Mouse (Mus musculus) cerebellum, adult 8-10 months (tissue): ENCODE measurements around the gene Sipa1l3.
A peak's percentile ranks its signal among the peaks of the same experiment; 100 is the strongest.

Experiments
- DNase-seq: peaks from one replicate; pipeline ENCODE4 v3.0.0; 2022

Sipa1l3 gene

DNA sequence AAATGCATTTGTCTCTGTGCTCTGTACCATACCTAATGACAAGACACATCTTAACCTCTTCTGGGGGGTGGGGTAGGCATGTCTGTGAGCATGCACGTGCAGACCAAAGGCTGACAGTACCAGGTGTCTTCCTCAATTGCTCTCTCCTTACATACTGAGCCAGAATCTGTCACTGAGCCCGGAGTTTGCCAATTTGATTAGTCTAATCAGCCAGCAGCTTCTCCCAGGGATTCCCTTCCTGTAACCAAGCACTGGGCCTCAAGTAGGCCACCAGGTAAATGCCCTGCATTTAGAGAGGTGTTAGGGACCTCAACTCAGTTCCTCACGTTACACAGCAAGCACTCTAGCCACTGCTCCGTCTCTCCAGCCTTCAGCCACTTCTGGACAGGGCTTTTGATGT, 38.3 kb downstream of the Sipa1l3 start:
- DNase-seq = no peak

DNA sequence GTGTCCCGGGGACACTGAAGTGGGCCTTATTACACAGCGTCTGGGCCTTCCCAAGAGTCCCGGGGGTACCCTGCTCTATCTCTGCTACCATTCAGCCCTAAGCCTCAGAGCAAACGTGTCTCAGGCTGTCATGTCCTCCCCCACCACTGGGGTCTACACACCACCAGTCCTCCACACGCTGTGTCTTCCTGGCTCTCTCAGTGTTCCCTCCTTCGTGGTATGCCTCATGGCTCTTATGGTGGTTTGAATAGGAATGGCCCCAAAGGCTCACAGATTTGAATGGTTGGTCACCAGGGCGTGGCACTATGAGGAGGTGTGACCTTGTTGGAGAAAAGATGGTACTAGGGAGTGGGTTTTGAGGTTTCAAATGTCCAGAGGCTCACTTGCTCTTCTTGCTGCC, 43.4 kb downstream of the Sipa1l3 start:
- DNase-seq = no peak

DNA sequence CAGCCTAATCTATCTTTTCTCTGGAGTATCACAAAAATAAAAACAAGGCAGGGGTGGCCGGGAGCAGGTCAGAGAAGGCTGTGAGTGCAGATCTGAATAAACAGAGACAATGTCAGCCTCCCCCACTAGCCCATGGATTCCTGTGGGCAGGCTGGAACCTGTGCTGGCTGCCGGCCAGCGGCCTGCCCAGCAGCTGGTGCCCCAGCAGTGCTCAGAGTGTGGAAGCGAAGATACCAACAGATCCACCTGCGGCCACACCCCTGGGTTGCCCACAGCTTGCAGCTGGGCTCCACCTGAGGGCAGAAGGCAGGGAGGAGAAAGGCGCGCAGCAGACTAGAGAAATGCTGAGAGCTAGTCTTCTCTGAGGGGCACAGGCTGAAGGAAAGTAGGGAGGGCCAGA, 47.1 kb downstream of the Sipa1l3 start:
- DNase-seq = no peak

DNA sequence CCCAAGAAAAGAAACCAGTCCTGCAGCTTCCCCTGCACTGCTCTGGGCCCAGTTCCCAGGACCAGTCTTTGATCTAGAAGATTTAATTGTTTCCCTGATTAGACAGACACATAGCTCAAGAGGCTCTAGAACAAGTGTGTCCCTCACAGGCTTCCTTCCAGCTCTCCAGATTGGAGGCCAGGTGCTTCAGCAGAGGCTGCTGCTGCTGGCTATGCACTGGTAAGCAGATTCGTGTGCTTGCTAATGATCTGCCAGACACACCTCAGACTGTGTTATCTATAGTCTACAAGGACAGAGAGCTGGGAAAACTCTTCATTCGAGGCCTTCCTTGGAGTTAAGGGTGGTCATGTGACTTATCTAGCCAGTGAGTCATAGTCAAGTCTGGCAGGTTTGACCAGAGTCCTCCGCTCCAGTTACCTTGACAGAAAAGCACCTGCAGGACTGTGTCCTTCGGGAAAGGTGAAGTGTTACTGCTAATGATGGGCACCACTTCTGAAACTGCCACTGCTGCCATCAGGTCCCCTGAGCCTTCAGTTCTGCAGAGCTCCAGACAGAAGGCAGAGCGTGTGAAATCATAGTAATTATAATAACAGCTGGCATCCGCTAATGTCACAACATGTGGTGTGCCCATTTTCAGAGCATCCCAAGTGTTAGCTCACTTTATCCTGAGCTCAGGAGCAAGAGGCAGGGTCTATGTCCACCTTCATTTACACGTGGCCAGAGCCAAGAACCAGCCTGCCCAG, 48.7 kb downstream of the Sipa1l3 start:
- no peak for DNase-seq

DNA sequence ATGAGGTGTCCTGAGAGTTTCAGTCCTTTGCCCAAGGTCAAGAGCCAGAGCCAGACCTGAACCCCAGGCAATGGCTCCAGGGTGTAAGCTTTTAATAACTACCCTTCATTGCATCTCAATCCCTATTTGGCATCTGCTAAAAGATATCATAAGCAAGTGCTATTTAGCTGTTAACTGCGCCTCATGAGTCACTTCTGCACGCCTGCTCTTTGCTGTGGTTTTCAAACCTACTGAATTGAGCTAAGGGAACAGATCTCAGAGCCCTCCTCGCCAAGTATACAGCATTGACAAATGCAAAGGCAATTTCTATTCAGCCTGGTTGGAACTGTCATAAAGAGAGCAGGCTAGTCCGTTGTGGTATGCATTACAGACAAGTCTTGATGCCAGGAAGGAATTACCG, 49.8 kb downstream of the Sipa1l3 start:
- no peak for DNase-seq

DNA sequence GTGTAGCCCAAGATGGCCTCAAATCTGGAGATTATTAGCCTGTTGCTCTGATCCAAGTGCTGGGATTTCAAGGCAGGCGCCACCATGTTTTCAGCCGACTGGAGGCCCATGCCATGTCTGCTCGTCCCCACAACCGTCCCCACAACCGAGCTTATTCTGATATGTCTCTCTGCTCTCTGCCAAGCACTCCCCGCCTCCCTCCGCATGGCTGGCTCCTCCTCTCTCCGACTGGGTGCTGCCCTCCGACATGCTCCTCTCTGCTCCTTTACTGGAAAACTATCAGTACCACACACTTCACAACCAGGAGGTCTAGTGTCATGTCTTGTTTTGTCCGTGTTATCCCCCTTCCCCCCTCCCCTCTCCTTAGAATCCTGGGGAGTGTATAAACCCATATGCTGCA, 51.9 kb downstream of the Sipa1l3 start:
- DNase-seq = no peak

DNA sequence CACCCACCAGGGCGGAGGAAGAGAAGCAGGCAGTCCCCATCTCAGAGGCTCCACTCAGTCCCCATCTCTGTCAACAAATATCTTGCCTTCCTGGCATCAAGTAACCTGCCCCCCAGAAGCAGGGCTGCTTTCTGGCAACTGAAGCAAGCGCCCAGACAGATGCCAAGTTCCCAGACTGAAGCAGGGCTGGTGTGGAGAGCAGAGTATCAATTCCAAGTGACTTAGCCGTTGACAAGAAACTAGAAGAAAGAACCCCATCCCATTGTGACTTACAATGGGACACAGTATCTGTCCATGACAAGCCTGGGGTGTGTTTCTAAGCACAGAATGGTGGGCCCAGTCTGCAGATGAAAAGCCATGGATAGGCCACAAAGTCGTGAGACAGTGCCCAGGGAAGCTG, 52.7 kb downstream of the Sipa1l3 start:
- DNase-seq = no peak

DNA sequence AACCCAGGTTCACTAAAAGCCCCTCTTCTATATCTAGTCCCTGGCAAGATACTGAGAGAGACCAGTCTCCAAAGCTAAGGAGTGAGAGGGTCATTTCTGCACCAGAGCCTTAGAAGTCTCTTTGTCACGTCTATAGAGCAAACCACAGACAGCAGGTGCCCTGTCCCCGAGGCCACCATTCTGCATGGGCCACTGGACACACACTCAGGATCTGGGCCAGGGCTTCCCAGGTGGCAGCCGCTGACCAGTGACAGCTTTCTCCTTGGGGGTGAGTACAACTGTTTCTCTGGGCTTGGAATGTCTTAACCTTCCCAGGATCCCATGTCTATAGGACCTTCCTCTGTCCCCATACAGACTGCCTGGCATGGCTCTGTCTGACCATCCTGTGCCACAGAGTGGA, 55.6 kb downstream of the Sipa1l3 start:
- DNase-seq = no peak

DNA sequence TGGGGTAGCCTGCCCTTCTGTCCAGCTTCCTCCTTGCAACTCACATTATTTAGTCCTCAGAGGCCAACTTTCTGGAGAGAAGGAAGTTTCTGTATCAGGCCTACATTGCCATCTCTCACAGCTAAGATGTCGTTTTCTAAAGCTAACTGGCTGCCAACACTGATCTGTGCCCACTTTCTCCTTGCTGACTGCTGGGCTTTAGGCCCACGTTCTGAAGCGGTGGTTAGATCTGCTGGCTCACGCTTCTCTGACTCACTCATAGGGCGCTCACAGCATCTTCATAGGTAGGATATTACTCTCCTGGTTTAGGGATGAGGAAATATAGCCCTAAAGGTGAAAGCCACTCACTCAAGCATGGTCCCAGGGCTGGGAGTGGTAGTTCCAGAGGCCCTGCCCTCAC, 56.3 kb downstream of the Sipa1l3 start:
- no peak for DNase-seq

DNA sequence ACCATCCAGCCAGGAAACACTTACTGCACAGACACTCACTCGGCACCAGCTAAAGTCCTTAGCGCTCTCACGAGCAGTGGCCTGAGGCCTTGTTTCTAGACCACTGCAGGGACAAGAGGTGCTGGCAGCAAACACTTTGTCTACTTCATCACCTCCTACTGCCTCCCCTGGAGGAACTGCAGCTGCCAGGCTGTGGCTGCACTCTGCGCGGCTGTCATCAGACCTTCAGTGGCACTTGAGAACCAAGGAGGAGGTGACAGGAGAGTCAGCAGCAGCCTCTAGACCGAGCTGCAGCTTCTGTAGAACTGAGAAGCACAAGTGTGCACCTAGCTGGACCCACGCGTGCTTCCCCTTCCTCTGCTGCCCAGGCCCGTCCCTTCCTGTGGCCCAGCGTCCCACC, 56.9 kb downstream of the Sipa1l3 start:
- DNase-seq = no peak

DNA sequence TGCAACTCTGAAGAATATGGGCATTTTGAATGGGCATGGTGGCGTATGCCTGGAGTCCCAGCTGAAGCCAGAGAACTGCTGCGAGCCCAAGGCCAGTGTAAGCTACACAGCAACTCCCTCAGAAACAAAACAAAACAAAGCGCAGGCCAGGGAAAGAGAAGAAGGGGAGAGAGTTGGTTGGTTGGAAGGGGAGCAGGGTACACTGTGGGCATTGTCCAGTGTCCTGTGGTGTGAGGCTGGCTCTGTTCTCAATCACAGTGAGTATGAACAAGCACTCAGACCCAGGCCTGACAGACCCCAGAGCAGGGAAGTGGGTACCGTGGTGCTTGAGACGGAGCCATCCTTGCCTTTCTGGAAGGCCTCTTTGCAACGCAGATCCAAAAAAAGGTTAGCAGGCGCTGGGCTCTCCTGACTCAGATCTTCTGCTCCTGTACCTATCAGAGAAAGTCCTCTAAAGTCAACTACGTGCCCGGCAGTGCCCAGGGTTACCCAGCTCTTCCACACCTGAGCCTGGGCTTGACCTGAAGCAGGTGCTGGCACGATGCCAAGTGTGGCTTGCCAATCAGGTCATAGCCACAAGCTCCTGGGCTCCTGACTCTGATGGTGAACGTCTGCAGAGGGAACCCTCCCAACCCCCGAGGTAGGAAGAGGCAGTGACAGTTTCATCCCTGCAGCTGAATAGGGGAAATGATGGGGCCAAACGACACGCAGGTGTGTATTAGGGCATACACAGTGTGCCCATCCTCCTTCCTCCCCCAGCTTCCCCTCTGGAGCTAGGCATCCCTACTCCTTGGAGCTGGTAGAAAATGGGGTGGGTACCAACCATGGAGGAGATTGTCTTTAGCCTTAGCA, 59.3 kb downstream of the Sipa1l3 start:
- DNase-seq = peak; percentile 66

DNA sequence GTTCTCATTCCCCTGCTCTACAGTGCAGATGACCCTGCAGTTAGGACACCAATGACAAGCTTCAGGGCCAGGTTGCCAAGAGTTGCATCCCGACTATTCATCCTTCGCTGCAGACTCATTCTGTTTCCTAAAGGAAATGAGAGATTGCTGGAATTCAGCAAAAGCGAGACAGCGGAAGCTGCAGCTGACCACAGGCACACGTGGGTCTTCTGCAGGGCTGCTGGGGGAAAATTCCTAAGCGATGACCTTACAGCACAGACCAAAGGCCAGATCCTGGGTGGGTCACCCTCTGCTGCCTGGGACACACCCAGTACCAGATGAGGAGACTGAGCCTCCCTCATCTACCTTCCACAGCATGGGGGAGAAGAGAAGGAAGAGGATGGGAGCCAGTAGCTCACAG, 60.7 kb downstream of the Sipa1l3 start:
- DNase-seq = no peak

DNA sequence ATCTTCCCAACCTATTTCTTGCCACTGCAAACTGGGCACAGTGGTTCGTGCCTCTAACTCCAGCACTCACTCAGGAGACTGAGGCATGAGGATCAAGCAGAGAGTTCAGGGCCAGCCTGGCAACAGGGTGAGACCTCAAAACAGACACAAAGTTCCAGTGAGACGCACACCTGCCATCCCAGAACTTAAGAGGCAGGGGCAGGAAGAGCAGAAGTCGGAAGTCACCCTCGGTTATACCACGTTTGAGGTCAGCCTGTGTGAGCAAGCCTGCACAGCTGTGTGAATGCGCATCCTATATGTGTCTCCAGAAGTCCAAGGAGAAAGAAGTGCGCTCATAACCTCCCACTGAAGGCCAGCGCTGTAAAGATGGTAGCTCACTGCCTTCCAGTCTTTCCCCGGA, 61.7 kb downstream of the Sipa1l3 start:
- no peak for DNase-seq

DNA sequence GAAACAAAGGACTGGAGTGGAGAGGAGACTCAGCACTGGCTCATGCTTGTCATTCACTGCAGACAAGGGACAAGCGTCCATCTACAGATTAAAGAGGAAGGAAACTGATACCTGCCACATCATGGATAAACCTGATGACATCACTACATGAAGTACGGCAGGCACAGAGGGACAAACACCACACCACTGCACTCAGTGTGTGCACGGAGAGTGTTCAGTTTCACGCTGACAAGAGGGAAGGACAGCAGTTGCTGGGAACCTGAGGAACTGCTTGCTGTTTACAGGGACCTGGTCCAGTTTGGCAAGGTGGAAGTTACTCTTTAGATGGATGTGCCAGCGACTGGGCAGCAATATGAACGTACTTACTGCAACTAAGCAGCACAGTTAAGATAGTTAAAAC, 62.9 kb downstream of the Sipa1l3 start:
- DNase-seq = no peak

DNA sequence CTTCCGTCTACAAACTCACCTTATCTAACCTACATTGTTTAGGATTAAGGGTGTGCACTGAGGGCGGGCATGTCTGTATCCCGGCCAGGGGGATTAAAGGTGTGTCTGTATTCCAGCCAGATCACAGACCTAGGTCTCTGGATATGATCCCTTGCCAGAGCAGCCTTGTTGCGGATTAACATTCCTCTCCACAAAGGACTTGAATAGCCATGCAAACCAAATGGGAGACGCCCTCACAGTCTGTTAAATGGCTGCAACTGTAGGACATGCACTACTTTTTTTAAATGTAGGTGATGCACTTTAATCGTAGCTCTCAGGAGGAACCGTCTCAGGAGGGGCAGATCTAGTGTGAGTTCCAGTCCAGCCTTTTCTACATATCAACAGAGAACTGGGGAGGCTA, 63.5 kb downstream of the Sipa1l3 start:
- no peak for DNase-seq

DNA sequence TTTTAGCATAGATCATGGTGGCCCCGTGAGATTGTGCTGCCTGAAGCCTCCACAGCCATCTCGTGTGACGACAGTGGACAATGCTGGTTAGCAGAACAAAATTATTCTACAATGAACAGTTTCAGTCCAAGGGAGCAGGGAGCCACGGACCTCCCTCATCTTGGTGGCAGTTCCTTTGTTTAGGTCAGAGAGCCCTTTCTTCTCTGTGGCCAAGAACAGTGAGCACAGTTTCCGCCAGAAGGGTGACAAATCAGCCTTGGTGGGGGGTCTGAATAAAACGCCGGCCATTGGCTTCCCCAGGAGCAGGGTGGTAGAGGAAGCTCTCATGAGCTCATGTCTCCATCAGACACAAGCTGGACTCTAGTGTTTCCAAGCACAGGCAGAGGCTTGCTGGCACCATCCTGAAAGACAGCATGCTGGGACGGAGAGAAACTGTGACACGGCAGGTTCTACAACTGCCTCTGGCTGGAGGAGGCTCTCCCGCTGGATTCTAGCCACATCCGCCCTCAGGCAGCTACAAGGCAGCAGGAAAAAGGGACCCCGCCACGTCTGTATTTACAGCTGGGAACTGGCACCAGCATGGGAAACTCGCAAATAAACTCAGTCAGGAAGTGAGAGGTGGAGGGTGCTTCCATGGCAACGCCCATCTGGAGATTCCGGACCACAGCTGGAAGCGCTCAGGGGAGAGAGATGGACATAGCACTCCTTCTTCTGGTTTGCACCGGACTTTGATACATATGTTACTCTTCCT, 65.3 kb downstream of the Sipa1l3 start:
- DNase-seq = peak; percentile 53

DNA sequence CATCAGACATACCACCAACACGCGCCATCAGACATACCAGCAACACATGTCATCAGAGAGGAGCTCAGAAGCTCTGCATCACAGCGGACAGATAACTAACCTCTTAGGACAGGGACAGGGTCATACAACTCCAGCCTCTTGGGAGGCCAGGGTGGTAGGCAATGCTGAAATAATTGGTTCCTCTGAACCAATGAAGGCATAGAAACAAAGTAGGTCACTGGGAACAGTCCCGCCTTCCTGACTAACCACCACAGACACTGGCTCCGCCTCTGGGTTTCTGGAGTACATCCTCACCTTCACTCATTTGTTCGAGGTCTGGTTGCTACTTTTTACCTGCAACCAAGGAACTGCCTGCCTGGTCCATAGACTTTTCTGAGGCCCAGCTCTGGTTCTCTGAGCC, 66.1 kb downstream of the Sipa1l3 start:
- DNase-seq = no peak

DNA sequence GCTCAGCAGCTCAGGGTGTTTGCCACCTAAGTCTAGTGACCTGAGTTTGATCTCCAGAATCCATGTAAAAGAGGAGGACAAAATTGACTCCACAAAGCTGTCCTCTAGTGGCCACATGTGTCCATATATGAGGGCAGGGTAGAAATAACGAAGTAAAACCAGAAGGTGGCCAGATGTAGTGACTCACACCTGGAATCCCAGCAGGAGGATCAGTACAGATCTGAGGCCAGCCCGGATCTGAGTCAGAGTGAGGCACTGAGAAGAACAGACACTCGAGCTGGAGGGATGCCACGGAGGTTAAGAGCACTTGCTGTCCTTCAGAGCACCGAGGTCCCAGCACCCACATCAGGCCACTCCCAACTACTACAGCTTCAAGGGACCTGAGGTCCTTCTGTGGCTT, 68.3 kb downstream of the Sipa1l3 start:
- no peak for DNase-seq

DNA sequence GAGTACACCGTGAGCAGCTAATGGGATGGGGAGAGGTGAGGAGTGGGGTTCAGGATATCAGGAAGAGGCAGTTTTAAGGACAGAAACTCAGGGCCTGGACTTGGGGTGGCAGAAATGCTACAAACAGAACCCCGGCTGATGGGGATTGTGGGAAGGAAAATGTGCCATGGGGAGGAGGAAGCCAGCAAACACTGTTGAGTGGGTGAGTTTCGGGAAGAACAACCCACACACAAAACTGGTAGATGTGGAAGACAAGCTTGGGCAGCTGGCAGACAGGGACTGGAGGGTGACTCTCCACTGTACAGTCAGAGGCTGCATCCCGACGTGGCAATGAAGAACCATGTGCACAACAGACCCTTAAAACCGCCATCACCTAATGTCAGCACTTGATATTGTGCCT, 69.6 kb downstream of the Sipa1l3 start:
- no peak for DNase-seq

DNA sequence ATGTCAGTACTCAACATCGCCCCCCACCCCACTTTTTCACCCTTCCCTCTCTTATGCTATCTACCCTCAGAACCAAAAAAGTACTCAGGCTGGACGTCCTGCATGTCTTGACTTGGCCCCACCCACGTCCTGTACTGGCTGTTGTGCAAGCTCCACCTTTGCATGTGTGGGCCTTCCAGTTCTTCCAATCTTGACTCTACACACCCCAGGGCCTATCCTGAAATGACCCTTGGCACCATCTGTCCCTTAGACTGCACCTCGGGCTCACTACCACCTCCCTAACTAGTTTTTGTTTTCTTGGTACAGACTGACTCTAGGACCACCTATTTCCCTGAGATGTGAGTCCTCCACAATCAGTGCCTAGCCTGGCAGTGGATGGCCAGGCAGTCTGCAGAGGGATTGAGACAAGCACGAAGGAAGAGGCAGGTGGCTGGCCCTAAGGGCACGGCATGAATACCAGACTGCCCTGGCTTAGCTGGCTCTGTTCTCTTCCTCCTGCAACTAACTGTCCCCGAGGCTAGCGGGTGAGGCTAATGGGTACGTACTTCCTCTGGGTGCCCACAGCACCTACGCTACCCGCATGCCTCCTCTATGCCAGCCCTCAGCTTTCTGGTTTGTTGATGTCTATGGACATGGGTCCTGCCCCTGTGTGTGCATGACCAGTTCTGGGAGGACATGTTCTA, 71.2 kb downstream of the Sipa1l3 start:
- DNase-seq = no peak

DNA sequence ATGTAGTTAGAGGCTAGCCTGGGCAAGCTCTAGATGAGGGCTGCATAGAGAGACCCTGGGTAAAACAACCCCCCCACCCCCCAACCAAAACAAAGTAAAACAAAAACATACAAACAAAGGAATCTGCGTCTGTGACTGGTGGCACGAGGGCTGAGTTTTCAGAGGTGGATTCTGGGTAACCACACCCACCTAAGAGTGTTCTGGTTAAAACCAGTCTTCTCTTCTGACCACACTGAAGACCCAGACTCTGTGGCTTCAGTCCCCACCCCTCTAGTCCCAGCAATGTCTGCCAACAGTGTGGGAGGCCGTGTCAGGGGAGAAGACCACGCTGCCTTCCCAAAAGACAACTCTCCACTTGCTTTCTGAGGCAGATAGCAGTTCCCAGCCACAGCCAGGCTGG, 72.3 kb downstream of the Sipa1l3 start:
- no peak for DNase-seq

DNA sequence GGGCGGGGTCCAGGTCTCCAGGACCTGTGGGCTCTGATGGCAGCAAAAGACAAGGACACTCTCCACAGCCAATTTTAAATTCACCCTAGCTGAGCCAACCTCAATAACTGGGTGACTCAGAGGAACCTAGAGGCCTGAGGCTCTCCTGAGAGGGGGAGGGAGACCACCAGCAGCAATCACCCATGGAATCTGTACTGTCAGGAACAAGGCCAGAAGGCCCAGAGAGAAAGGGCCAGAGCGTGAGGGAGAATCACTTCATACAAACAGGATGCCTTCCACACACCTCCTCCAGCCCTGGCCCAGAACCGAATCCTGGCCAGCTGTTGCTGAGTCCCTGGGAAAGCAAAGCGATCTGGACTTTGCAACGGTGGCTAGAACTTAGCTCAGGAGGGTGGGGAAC, 73.9 kb downstream of the Sipa1l3 start:
- no peak for DNase-seq

DNA sequence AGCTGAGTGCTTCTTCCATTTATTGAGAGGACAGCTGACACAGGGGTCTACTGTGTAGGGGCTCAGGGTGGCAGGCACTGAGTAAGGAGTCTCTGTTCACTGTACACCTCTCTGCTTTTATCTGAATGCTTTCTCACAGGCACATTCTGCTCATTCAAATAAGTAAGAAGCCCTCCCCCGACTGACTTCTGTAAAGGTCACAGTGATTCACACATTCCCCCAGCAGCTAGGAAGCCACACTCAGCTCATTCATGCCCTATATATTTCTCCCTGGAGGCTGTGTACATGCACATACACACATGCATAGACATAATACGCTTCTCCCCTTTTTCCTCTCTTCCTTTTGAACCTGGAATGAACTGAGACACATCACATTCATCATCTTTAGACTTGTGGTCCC, 74.4 kb downstream of the Sipa1l3 start:
- DNase-seq = no peak
